Mouse (Mus musculus) 416B (cell line): ENCODE measurements around the gene Ush2a.

ENCODE experiments used
- DNase-seq: peaks from one replicate; pipeline ENCODE4 v3.0.0; 2011; ENCODE audit warnings: low read depth

Gene Ush2a

GRCm38 (mm10) chr1:188261903-188262682 is at the start of gene Ush2a:
TSS of gene Ush2a (plus strand) at chr1:188262023.
- DNase-seq = no peak

DNA sequence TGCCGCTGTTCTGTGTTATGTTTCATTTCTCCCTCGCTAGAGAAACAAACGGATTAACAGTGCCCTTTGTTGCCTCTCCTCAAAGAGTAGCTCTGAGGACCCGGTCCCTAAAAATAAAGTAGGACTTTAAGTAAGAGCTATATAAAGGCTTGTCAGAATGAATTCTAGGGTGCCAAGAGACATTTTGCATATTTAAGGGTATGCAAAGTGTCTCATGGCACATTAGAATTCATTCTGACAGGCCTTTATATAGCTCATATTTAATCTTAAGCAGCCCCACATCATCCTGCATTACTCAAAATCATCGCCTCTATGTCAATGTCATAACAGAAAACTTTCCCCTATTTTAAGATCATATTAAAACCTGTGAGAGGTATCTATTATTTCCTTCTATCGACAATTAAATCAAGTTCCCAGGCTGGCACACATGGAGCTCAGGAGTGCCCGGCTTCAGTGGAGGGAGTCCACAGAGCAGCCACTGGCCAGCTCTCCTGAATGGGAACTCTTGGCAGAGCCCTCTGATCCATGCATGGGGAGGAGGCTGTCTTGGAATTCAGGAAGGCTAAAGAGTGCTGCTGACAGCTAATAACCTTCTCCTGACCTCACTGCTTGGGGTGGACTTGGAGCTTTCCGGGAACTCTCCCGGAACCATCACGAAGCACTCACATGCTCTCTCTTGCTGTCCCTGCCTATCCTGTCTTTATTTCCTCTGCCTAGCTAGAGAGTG is 46.8 kb upstream of the Ush2a start:
- no peak for DNase-seq

- DNase-seq = peak; percentile 12
These were observed 40.5 kb upstream of the Ush2a start for GRCm38 (mm10) chr1:188221226-188221792.

GRCm38 (mm10) chr1:188233036-188233724 is 28.6 kb upstream of the Ush2a start:
- DNase-seq = no peak

DNA sequence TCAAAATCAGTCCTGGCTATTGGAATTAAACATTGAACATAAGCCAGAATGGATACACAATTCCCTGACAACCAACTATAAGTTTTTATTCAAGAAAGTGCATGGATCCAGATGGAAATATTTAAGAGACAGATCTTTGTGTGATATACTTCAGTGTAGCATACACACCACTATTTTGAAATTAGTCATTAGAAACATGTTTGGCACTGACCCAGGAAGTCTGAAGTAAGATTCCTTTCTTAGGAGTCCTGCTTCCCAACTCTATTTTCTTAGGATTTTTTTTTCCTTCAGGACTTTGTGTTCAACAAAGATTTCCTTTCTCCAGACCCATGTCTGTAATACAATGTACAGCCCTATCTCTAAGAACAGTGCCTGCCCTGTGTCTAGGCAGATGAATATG is 23.2 kb upstream of the Ush2a start:
- DNase-seq = no peak

- DNase-seq = no peak
These were observed 20.1 kb upstream of the Ush2a start for GRCm38 (mm10) chr1:188241766-188242165.

GRCm38 (mm10) chr1:188257500-188257899 is 4.3 kb upstream of the Ush2a start:
- no peak for DNase-seq

- no peak for DNase-seq
These were observed 1.3 kb upstream of the Ush2a start for GRCm38 (mm10) chr1:188260259-188261107.

DNA sequence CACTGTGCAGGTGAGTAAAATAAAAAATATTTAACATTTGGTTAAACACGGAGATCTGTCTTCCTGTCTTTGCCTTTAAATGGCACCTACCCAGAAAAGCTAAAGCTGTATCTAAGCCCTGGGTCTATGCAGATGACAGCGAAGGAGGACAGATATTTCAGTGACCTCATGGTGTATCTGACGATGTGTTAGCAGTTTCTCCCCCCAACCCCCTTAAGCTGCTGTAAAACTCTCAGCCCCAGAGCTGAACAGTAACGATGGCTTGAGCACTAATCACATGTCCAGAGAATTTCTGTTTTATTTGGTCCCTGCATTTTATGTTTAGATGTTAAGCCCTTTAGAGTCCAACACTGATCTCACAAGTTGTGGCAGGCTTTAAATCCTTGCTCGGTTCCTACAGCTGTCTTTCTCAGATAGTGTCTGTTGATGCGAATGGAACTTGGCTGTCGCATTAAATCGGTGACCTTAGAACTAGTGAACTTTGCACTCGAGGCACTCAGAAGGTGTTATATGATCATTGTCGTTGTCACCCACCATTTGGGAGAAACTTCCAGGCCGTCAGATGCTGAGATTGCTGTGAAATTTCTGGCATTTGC is 5.4 kb downstream of the Ush2a start:
- no peak for DNase-seq

GRCm38 (mm10) chr1:188269071-188269470 is 7.2 kb downstream of the Ush2a start:
- DNase-seq = no peak

DNA sequence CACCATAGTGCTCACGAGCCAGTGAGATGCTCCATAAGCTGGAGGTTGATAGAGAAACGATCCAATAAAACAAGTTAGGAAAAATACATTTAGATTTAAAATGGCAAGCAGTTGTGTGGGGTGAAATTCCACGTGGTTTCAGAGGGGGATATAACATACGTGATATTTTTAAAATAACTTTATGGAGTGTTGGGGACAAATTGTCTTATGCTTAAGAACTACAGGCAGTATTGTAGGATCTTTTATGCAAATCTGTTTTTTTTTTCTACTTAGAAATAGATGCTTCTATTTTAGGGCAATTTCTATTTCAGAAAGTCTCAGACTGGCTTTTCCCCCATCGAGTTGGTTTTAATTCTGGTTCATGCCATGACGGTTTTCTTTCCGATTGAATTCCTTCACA is 51.5 kb downstream of the Ush2a start:
- no peak for DNase-seq

DNA sequence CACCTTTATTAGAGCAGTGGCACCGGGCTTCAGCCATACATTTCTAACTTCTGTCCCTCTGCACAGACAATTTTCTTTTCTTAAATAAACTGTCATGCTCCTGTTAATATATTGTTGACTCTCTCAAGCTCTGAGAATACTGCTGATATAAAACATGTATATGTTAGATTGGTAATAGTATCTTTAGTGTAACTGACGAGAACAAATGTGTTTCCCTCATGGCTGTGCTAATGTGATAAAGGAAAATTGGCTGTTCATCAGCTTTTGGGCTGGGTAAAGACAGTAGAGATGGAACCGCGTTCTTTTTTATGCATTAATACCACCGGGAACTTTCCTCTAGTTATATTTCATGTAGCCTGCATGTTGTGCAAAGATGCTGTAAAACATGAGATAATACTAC is 54.8 kb downstream of the Ush2a start:
- DNase-seq = no peak

- DNase-seq = no peak
These were observed 58.4 kb downstream of the Ush2a start for GRCm38 (mm10) chr1:188320204-188320603.

- peak; percentile 21 for DNase-seq
These were observed 59.7 kb downstream of the Ush2a start for GRCm38 (mm10) chr1:188321534-188321933.

DNA sequence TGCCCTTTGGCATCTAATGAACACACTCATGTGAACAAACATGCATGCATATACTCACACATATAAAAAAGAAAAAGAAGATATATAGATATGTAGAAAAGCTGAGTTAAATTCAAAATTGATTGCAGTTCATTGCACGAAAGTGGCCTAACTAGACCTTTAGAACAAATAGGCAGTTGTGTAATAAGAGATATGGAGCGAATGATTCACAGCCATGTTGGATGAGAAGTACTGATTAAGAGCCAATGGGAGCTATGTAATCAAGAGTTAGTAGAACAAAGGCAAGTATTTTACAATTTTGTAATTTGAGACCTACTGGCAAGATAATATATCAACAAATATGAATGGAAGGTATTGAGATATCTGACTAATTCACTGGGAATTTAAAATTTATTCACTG is 68.6 kb downstream of the Ush2a start:
- DNase-seq = no peak

GRCm38 (mm10) chr1:188333936-188334335 is 72.1 kb downstream of the Ush2a start:
- no peak for DNase-seq

- no peak for DNase-seq
These were observed 85.9 kb downstream of the Ush2a start for GRCm38 (mm10) chr1:188347762-188348161.

GRCm38 (mm10) chr1:188354726-188355125 is 92.9 kb downstream of the Ush2a start:
- peak; percentile 81 for DNase-seq

- no peak for DNase-seq
These were observed 101.7 kb downstream of the Ush2a start for GRCm38 (mm10) chr1:188363548-188363947.

DNA sequence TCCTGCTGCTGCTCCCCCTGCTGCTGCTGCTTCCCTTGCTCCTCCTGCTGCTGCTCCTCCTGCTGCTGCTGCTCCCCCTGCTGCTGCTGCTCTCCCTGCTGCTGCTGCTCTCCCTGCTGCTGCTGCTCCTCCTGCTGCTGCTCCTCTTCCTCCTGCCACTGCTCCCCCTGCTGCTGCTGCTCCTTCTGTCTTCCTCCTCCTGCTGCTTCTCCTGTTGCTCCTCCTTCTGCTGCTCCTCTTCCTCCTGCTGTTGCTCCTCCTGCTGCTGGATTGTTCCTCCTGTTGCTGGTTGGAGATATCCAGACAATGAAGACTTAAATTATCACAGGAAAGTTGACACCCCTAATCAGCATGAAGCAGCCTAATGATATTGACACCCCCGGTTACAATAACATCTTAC is 123.4 kb downstream of the Ush2a start:
- no peak for DNase-seq

DNA sequence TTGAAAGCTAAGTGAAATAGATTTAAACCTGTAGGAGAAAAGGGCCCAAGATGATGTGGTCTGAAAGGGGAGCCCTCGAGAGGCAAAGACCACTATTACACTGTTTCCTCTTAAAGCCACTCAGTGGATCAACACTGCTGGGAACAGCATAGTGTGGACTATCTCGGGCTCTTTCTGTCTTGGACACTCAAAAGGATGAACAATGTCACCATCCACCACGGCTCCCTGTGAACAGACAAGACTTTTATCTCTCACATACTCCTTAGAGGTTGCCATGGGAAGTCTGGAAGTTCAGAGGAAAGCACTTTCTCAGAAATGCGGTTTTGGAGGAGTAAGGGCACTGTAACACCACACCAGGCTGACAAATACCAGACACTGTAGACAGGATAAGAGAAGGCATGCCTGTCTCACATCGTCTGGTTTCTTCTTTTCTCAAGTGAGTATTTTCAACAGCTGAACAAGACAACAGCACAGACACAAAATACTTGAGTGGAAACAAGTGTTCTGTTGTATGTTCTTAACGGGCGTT is 124.0 kb downstream of the Ush2a start:
- no peak for DNase-seq
